Mouse (Mus musculus) embryonic facial prominence, embryonic 12.5 days (tissue): Measurements from ENCODE around the gene Oaz2. TPM values are rescaled to one million over a fixed set of nuclear protein-coding genes. Genes with fewer than 3 reads are reported as not detected.

Experiments
- ATAC-seq: fragments of 200-750 bp; cut with Nextera tagmentation; 2 replicates; pipeline ENCODE4 v1.8.0; 2017; ENCODE audit not compliant: insufficient number of reproducible peaks, insufficient read depth, low FRiP score, low TSS enrichment
- H3K27ac ChIP-seq: fragments of 300-500 bp; sonication (generic); 2 replicates; pipeline ENCODE4 v1.5.1; 2016; ENCODE audit warnings: mild to moderate bottlenecking
- H3K27me3 ChIP-seq: fragments of 300-500 bp; sonication (generic); 2 replicates; pipeline ENCODE4 v1.6.1; 2016; ENCODE audit warnings: mild to moderate bottlenecking, moderate library complexity
- H3K36me3 ChIP-seq: fragments of 300-500 bp; sonication (generic); 2 replicates; pipeline ENCODE4 v1.6.1; 2016; ENCODE audit warnings: mild to moderate bottlenecking
- H3K4me1 ChIP-seq: fragments of 300-500 bp; sonication (generic); 2 replicates; pipeline ENCODE4 v1.6.1; 2016
- H3K4me2 ChIP-seq: fragments of 300-500 bp; sonication (generic); replicated peaks from 2 replicates; pipeline ENCODE4 v1.6.1; 2016; ENCODE audit warnings: mild to moderate bottlenecking, moderate library complexity
- H3K4me3 ChIP-seq: fragments of 300-500 bp; sonication (generic); 2 replicates; pipeline ENCODE4 v1.5.1; 2016; ENCODE audit warnings: mild to moderate bottlenecking
- H3K9ac ChIP-seq: fragments of 300-500 bp; sonication (generic); 2 replicates; pipeline ENCODE4 v1.6.1; 2016; ENCODE audit warnings: mild to moderate bottlenecking, moderate library complexity
- H3K9me3 ChIP-seq: fragments of 300-500 bp; sonication (generic); 2 replicates; pipeline ENCODE4 v1.6.1; 2016; ENCODE audit warnings: mild to moderate bottlenecking, moderate library complexity
- WGBS: fragments of 180-500 bp; shearing (Covaris S2); methylation state at CpG from one replicate; pipeline ENCODE4 v1.1.7; 2016; 5-methylcytosine and 5-hydroxymethylcytosine counted together
- polyA plus RNA-seq: library from polyadenylated mRNA; unstranded; fragments of >200 nt; fragmentation: Nextera tagmentation; extraction: Ambion mirVana; gene quantifications from 2 replicates; pipeline ENCODE4 v1.2.1, GENCODE M21; 2016

The Oaz2 gene
- polyA plus RNA-seq, 1 experiment from 2014 or later, result 299 TPM

DNA sequence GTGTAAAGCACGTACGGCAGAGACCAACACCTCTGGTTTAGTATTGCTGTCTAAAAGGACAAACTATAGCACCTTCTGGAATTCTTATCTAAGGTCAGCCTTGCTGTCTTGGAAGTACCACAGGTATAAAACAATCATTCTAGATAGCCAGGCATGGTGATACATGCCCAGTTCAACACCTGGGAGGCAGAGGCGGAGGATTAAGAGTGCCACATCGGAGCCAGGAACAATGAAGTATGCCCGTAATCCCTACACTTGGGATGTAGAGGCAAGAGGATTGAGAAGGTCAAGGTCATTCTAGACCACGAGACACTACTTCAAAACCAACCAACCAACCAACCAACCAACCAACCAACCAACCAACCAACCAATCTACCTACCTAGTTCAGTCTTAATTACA lies 60.8 kb downstream of the Oaz2 start:
- Histone ChIP-seq H3K36me3 (peaks cover 14% of the 10 kb centered on the region), H3K27ac (no peak overlapping the region)
- 93% methylated on average over 6 of the region's 6 CpGs for WGBS

DNA sequence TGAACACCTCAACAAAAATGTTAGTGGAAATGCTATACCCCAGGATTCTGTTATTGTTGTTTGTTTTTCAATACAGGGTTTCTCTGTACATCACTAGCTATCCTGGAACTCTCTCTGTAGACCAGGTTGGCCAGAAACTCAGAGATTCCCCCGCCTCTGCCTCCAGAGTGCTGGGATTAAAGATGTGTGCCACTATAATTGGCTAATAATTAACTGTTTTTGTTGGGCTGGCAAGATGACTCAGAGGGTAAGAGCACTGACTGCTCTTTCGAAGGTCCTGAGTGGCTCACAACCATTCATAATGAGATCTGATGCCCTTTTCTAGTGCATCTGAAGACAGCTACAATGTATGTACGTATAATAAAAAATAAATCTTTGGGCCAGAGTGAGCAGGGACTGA lies 67.1 kb downstream of the Oaz2 start:
- no peak overlapping the region for H3K9ac ChIP-seq
- H3K4me3 ChIP-seq, result no peak overlapping the region
- ATAC-seq, result no peak
- H3K27me3 ChIP-seq, result no peaks in the 10 kb centered on the region
- no peak overlapping the region for H3K27ac ChIP-seq
- WGBS, result 88% methylated on average over 3 of the region's 3 CpGs
- H3K4me1 ChIP-seq, result no peaks in the 10 kb centered on the region
- no peaks in the 10 kb centered on the region for H3K9me3 ChIP-seq
- no peak overlapping the region for H3K4me2 ChIP-seq
- H3K36me3 ChIP-seq, result peaks cover 11% of the 10 kb centered on the region

More for the DNA sequence above, 60.8 kb downstream of the Oaz2 start:
- no peaks in the 10 kb centered on the region for H3K27me3 ChIP-seq
- H3K9ac ChIP-seq, result no peak overlapping the region
- H3K4me2 ChIP-seq, result no peak overlapping the region
- H3K4me1 ChIP-seq, result peaks cover 13% of the 10 kb centered on the region
- no peak overlapping the region for H3K4me3 ChIP-seq
- H3K9me3 ChIP-seq, result no peaks in the 10 kb centered on the region
- no peak for ATAC-seq

Other genes with a start within 250 kb of the Oaz2 start
- not detected in 2 replicates for gene Slc51b, start 245.0 kb upstream of the Oaz2 start, polyA plus RNA-seq
- 23.4 and 25.1 TPM in 2 replicates for gene Mtfmt, start 232.2 kb upstream of the Oaz2 start, polyA plus RNA-seq
- 129 and 133 TPM in 2 replicates for gene Spg21, start 207.1 kb upstream of the Oaz2 start, polyA plus RNA-seq
- not detected in 2 replicates for gene Ankdd1a, start 147.8 kb upstream of the Oaz2 start, polyA plus RNA-seq
- gene Plekho2, start 88.0 kb upstream of the Oaz2 start, polyA plus RNA-seq, result 14.6 TPM in 2 replicates
- 21.8 and 24.5 TPM in 2 replicates for gene Pif1, start 80.8 kb upstream of the Oaz2 start, polyA plus RNA-seq
- 16.7 and 18.7 TPM in 2 replicates for gene Rbpms2, start 38.4 kb upstream of the Oaz2 start, polyA plus RNA-seq
- gene Zfp609, start 159.6 kb downstream of the Oaz2 start, polyA plus RNA-seq, result 9.3 and 10.1 TPM in 2 replicates
- gene Pclaf, start 222.2 kb downstream of the Oaz2 start, polyA plus RNA-seq, result 211 and 227 TPM in 2 replicates
- gene Trip4, start 240.8 kb downstream of the Oaz2 start, polyA plus RNA-seq, result 40.9 and 41.5 TPM in 2 replicates
- gene Csnk1g1, start 240.9 kb downstream of the Oaz2 start, polyA plus RNA-seq, result 19.3 and 21.0 TPM in 2 replicates